ENCODE assay signal across 16 mouse cellular contexts in the genomic region with DNA sequence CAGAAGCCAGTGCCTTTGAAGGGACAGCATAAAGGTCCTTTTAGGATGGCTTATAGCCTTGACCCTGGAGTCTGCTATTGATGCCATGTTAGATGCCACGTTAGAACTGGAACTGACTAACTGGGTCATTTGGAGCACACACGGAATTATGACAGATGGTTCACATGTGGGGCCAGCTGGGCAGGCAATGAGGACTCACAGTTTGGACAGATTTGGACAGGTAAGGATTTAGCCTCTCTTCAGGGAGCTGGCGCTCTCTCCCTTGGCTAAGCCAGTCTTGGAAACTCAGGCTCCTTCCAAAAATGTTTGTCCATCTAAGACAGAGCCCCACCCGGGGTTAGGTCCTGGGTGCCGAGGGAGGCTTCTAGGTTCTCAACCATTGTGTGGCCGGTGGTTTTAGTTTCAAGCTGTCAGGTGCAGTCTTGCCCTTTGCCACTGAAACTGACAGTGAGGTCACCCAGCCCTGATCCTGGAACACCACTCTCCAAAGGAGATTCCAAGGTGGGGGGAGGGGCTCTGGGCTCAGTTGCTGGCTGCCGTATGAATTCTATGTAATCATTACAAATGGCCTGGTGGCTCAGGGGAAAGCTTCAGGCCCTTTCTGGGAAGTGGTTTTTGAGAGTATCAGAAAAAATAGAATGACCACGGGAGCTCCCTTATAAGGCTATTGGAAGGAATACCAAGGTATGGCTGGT.
"Had no signal": no experiment of that assay in that cellular context is flagged by ENCODE, and none has a peak within 500 bp of the region (broad histone marks: within the 10 kb centered on the region; RNA-seq: fewer than 3 reads in every experiment).

No protein-coding gene starts in this region.

- H3K36me3 ChIP-seq: limb, embryonic 15.5 days; lung, embryonic 15.5 days had no signal

- H3K4me3 ChIP-seq: kidney, embryonic 15.5 days; limb, embryonic 15.5 days; liver, embryonic 12.5 days; lung, embryonic 15.5 days; megakaryocyte, embryonic 14.5 days; neural tube, embryonic 13.5 days had no signal

- H3K9me3 ChIP-seq: kidney, embryonic 15.5 days; limb, embryonic 15.5 days; liver, embryonic 12.5 days; lung, embryonic 15.5 days; megakaryocyte, embryonic 14.5 days; neural tube, embryonic 13.5 days had no signal

- H3K4me1 ChIP-seq: liver, embryonic 12.5 days; megakaryocyte, embryonic 14.5 days had no signal

- ATAC-seq: liver, embryonic 12.5 days; midbrain, embryonic 16.5 days had no signal

- H3K4me2 ChIP-seq: kidney, embryonic 15.5 days; limb, embryonic 15.5 days; liver, embryonic 12.5 days; lung, embryonic 15.5 days; midbrain, embryonic 11.5 days; neural tube, embryonic 13.5 days had no signal

- H3K27me3 ChIP-seq: kidney, embryonic 15.5 days; limb, embryonic 15.5 days; liver, embryonic 12.5 days; lung, embryonic 15.5 days; neural tube, embryonic 13.5 days had no signal

- H3K27ac ChIP-seq: kidney, embryonic 15.5 days; limb, embryonic 15.5 days; liver, embryonic 12.5 days; lung, embryonic 15.5 days; macrophage; neural tube, embryonic 13.5 days had no signal

- H3K9ac ChIP-seq: kidney, embryonic 15.5 days; limb, embryonic 15.5 days; liver, embryonic 12.5 days; lung, embryonic 15.5 days; neural tube, embryonic 13.5 days had no signal

- DNase-seq: kidney, postnatal 14 days; layer of hippocampus, postnatal 36 days; lung, postnatal 14 days; retina, postnatal 1 day; right cerebral cortex, postnatal 4 days; thymus, adult 18-20 months; thymus, postnatal 25 days had no signal
